Mouse (Mus musculus) forebrain, embryonic 16.5 days (tissue): ENCODE results near the gene Ube2g1. TPM values are rescaled to one million over a fixed set of nuclear protein-coding genes. Genes with fewer than 3 reads are reported as not detected.
"Not testable (repeated sequence)": the region's sequence is repeated elsewhere in the genome, so short reads cannot be mapped to it uniquely, and the experiment has no call there.

ENCODE experiments used
- ATAC-seq: fragments of 200-750 bp; cut with Nextera tagmentation; 2 replicates; pipeline ENCODE4 v1.8.0; 2017; ENCODE audit warnings: mild to moderate bottlenecking, moderate library complexity
- H3K27ac ChIP-seq: fragments of 300-500 bp; sonication (generic); 2 replicates; pipeline ENCODE4 v1.5.1; 2014; ENCODE audit warnings: low read length, control low read depth
- H3K27me3 ChIP-seq: fragments of 300-500 bp; sonication (generic); replicated peaks from 2 replicates; pipeline ENCODE4 v1.6.1; 2014; ENCODE audit warnings: low read length; ENCODE audit not compliant: control insufficient read depth, insufficient read depth
- H3K36me3 ChIP-seq: fragments of 300-500 bp; sonication (generic); 2 replicates; pipeline ENCODE4 v1.6.1; 2014; ENCODE audit not compliant: control insufficient read depth, insufficient read depth
- H3K4me1 ChIP-seq: fragments of 300-500 bp; sonication (generic); replicated peaks from 2 replicates; pipeline ENCODE4 v1.6.1; 2014; ENCODE audit warnings: low read length; ENCODE audit not compliant: control insufficient read depth, insufficient read depth
- H3K4me2 ChIP-seq: fragments of 300-500 bp; sonication (generic); 2 replicates; pipeline ENCODE4 v1.6.1; 2014; ENCODE audit warnings: mild to moderate bottlenecking, low read length, control low read depth
- H3K4me3 ChIP-seq: fragments of 300-500 bp; sonication (generic); replicated peaks from 2 replicates; pipeline ENCODE4 v1.5.1; 2014; ENCODE audit warnings: mild to moderate bottlenecking, low read length, control low read depth
- H3K9ac ChIP-seq: fragments of 300-500 bp; sonication (generic); replicated peaks from 2 replicates; pipeline ENCODE4 v1.6.1; 2014; ENCODE audit warnings: low read depth, low read length, control low read depth
- H3K9me3 ChIP-seq: fragments of 300-500 bp; sonication (generic); 2 replicates; pipeline ENCODE4 v1.6.1; 2016; ENCODE audit warnings: low read length; ENCODE audit not compliant: control insufficient read depth
- WGBS: fragments of 180-500 bp; shearing (Covaris S2); extraction: QIAGEN DNeasy Blood & Tissue Kit; methylation state at CpG from one replicate; pipeline ENCODE4 v1.1.7; 2014; 5-methylcytosine and 5-hydroxymethylcytosine counted together
- polyA plus RNA-seq: library from polyadenylated mRNA; unstranded; fragments of >200 nt; fragmentation: Nextera tagmentation; extraction: Ambion mirVana; gene quantifications from 2 replicates; pipeline ENCODE4 v1.2.1, GENCODE M21; 2015

Gene Ube2g1
- polyA plus RNA-seq, 1 experiment from 2014 or later: 112 TPM

GRCm38 (mm10) chr11:72587537-72588233 is 19.4 kb upstream of the Ube2g1 start:
- Histone ChIP-seq H3K4me2 (no peak overlapping the region), H3K4me1 (no peaks in the 10 kb centered on the region), H3K9ac (no peak overlapping the region), H3K9me3 (no peaks in the 10 kb centered on the region), H3K27ac (no peak overlapping the region), H3K27me3 (no peaks in the 10 kb centered on the region), H3K4me3 (no peak overlapping the region), H3K36me3 (no peaks in the 10 kb centered on the region)
- WGBS: 70% methylated on average over 7 of the region's 7 CpGs
- ATAC-seq: no peak

DNA sequence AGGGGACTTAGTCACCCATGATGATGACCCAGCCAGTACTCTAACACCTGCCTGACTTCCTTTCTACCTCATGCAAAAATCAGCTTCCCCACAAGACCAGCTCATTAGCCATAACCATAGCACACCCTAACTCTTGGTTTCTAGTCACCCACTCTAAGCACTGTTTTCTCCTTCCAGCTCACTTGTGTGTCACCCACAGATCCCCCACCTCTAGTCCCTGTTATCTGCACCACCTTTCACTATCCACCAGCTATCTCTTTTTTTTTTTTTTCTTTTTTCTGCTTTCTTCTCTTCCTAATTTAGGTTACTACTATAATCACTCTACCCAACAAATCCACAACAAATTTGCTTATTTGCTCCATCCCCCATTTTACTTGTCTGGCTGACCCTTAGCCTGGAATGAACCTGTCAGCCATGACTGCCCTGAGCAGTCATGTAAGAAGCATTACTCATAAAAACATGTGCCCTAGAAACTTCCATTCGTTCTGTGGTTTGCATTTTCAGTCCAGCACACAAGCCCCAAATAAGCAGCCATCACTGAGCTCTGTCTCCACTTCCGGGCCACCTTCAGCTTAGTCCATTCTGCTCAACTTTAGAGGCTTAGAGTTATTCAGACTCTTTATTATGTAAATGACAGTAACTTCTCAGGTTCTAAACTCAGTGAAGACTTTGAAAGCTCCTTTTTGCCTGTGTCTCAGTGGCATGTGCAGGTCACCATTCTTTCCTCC is 11.9 kb upstream of the Ube2g1 start:
- Histone ChIP-seq H3K27ac (no peak overlapping the region), H3K9ac (no peak overlapping the region), H3K4me3 (no peak overlapping the region), H3K27me3 (no peaks in the 10 kb centered on the region), H3K4me1 (no peaks in the 10 kb centered on the region), H3K4me2 (no peak overlapping the region), H3K9me3 (no peaks in the 10 kb centered on the region), H3K36me3 (no peaks in the 10 kb centered on the region)
- ATAC-seq: no peak
- 59% methylated on average over 2 of the region's 2 CpGs for WGBS

DNA sequence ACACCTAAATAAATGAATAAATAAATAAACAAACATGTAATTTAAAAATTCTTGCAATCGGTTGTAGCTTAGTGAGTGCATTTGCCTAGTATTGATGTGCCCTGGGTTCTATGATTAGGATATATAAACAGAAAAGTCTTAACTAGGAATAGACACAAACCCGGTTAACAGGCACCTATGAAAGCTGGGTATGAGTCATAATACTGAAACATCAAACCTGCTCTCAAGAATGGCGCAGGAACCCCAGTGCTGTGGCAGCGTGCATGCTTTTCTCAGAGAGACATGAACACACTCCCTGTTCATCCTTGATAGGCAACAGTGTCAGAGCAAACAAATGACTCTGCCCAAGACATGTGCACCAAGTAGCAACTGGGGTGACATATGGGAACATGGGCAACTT is 9.3 kb upstream of the Ube2g1 start:
- H3K9ac ChIP-seq: no peak overlapping the region
- no peaks in the 10 kb centered on the region for H3K4me1 ChIP-seq
- H3K36me3 ChIP-seq: no peaks in the 10 kb centered on the region
- H3K4me3 ChIP-seq: no peak overlapping the region
- H3K27ac ChIP-seq: no peak overlapping the region
- no peaks in the 10 kb centered on the region for H3K27me3 ChIP-seq
- ATAC-seq: no peak
- H3K9me3 ChIP-seq: no peaks in the 10 kb centered on the region
- H3K4me2 ChIP-seq: no peak overlapping the region
- WGBS: 87% methylated on average over 4 of the region's 4 CpGs

DNA sequence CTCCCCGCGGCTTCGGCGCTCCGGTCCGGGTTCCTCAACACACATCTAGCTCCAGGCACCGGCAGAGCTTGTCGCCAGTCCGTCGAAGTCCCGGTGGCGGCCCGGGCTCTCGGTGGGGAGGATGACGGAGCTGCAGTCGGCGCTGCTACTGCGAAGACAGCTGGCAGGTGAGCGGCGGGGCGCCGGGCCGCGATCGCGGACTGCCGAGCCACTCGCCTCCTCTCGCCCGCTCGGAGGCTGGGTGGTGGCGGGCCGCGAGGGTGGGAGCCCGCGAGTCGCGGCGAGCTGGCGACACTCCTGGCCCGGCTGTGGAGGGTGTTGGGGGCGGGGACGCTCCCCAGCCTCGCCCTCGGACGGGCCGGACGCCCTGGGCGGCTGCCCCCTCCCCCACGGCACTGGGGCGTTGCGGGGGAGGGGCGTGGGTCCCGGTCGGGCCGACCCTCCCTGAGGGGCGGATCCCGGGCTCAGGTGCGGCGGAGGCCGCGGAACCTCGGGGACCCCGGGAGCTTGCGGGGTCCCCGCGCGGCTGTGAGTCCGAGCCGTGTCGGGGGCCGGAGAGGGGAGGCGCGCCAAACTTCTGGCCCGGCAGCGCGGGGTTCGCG is 487 bp downstream of the Ube2g1 start:
- Histone ChIP-seq H3K9ac (peak overlapping the region; percentile 98), H3K9me3 (no peaks in the 10 kb centered on the region), H3K27me3 (no peaks in the 10 kb centered on the region), H3K4me2 (peak overlapping the region; percentile 39), H3K36me3 (no peaks in the 10 kb centered on the region), H3K4me1 (peaks cover 13% of the 10 kb centered on the region), H3K4me3 (peak overlapping the region; percentile 70), H3K27ac (peak overlapping the region; percentile 98)
- 0% methylated on average over 54 of the region's 79 CpGs for WGBS
- ATAC-seq: peak; percentile 29

GRCm38 (mm10) chr11:72608071-72608679 is 1.1 kb downstream of the Ube2g1 start:
- Histone ChIP-seq H3K27me3 (no peaks in the 10 kb centered on the region), H3K4me1 (peaks cover 13% of the 10 kb centered on the region), H3K9me3 (no peaks in the 10 kb centered on the region), H3K4me2 (peak overlapping the region; percentile 71), H3K4me3 (peak overlapping the region; percentile 70), H3K36me3 (no peaks in the 10 kb centered on the region), H3K9ac (peak overlapping the region; percentile 98), H3K27ac (peak overlapping the region; percentile 98)
- WGBS: under 1% methylated on average over 44 of the region's 55 CpGs
- ATAC-seq: peak; percentile 91

DNA sequence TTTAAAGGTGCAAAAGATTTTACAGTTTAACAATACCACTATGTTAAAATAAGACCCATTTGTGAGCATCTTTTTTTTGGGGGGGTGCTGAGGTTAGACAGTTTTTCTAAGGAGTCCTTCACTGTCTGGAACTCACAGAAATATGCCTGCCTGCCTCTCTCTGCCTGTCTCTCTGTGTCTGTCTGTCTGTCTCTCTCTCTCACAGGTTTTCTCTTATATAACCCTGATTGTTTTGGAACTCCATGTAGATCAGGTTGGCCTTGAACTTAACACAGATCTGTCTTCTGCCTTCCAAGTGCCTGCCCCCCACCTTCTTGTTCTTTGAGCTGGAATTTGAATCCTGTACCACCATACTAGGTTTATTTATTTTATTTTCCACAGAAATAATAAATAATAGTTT is 2.2 kb downstream of the Ube2g1 start:
- ATAC-seq: no peak
- Histone ChIP-seq H3K9ac (no peak overlapping the region), H3K27ac (no peak overlapping the region), H3K27me3 (no peaks in the 10 kb centered on the region), H3K9me3 (no peaks in the 10 kb centered on the region), H3K4me3 (0 out of 2 replicates have a peak overlapping the region, but pooled peaks have one; percentile 8), H3K4me2 (peak overlapping the region; percentile 20), H3K4me1 (peaks cover 13% of the 10 kb centered on the region), H3K36me3 (no peaks in the 10 kb centered on the region)

- not testable (repeated sequence) for H3K27ac ChIP-seq, H3K4me1 ChIP-seq, H3K27me3 ChIP-seq
These were observed 7.3 kb downstream of the Ube2g1 start for GRCm38 (mm10) chr11:72614336-72614735.

GRCm38 (mm10) chr11:72615931-72616330 is 8.8 kb downstream of the Ube2g1 start:
- H3K4me3 ChIP-seq: no peak overlapping the region
- no peak overlapping the region for H3K4me2 ChIP-seq
- H3K27ac ChIP-seq: no peak overlapping the region
- no peak for ATAC-seq
- H3K4me1 ChIP-seq: no peaks in the 10 kb centered on the region
- H3K36me3 ChIP-seq: no peaks in the 10 kb centered on the region
- H3K9ac ChIP-seq: no peak overlapping the region
- H3K27me3 ChIP-seq: no peaks in the 10 kb centered on the region
- WGBS: 95% methylated on average over 3 of the region's 4 CpGs
- H3K9me3 ChIP-seq: no peaks in the 10 kb centered on the region

More at GRCm38 (mm10) chr11:72614336-72614735, 7.3 kb downstream of the Ube2g1 start:
- not testable (repeated sequence) for H3K4me2 ChIP-seq, H3K9me3 ChIP-seq, H3K4me3 ChIP-seq, H3K9ac ChIP-seq, ATAC-seq, H3K36me3 ChIP-seq
- 93% methylated on average over 3 of the region's 3 CpGs for WGBS

GRCm38 (mm10) chr11:72618476-72618875 is 11.4 kb downstream of the Ube2g1 start:
- Histone ChIP-seq H3K27me3 (no peaks in the 10 kb centered on the region), H3K36me3 (no peaks in the 10 kb centered on the region), H3K4me1 (no peaks in the 10 kb centered on the region), H3K4me3 (no peak overlapping the region), H3K4me2 (no peak overlapping the region), H3K9ac (no peak overlapping the region), H3K27ac (no peak overlapping the region), H3K9me3 (no peaks in the 10 kb centered on the region)
- WGBS: 93% methylated on average over 1 of the region's 1 CpGs
- no peak for ATAC-seq
